Mouse (Mus musculus) cerebellum, postnatal 10 days (tissue): ENCODE measurements at regions not wholly inside any gene's neighbourhood (a gene's known extent, or its start where the extent isn't known, plus 50 kb on each side); places are given as distances from the start of the nearest gene placed in this dataset.

Experiments used
- DNase-seq, 2 experiments: peaks; one replicate each; pipeline ENCODE4 v3.0.0; 2021; ENCODE audit warnings: mixed read lengths in 2 of 2

DNA sequence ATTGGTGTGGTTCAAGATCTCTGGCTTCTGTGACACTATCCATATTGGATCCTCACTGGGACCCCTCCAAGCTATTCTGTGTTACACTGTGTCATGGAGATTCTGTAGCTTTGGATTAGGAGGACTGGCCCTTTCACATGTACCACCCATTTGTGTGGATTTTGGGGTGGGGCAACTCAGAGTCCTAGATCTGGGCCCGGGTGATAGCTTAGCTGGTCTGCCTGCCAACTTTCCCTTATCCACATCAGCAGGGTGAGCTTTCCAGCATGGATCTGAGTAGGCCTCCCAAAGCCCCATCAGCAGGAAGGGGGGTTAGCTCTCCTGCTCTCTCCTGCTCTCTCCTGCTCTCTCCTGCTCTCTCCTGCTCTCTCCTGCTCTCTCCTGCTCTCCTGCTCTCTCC, 152.3 kb downstream of the Spata18 start:
- DNase-seq, result no peak

DNA sequence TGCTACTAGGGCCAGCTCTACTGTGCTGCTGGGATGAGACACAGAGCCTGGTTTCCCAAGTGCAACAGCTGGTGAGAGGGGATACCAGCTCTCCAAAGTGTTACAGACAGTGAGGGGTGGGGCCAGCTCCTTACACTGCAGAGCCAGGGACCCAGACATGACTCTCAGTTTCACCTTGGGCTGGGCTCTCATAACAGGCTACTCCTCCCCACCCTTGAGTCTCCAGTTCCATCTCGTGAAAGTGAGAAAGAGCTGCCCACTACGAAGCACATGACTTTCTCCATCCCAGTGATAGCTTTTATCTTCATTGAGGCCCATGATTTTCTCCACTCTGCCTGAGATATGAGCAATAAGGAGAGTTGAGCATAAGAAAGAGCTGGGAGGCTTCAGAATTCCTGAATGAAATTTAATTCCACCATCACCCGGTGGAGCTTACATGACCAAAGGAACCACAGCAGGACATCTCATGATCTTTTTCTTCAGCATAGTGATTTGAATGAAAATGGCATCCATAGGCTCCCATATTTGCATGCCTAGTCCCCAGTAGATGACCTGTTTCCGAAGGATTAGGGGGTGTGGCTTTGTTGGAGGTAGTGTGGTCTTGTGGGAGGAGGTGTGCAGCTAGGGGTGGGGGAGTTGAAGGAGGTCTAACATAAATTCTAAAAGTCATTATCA, 153.5 kb downstream of the Spata18 start:
- DNase-seq, result no peak

GRCm38 (mm10) chr5:73810660-73811059, 159.5 kb downstream of the Spata18 start:
- no peak for DNase-seq

GRCm38 (mm10) chr5:73811094-73811521, 159.9 kb downstream of the Spata18 start:
- no peak for DNase-seq

DNA sequence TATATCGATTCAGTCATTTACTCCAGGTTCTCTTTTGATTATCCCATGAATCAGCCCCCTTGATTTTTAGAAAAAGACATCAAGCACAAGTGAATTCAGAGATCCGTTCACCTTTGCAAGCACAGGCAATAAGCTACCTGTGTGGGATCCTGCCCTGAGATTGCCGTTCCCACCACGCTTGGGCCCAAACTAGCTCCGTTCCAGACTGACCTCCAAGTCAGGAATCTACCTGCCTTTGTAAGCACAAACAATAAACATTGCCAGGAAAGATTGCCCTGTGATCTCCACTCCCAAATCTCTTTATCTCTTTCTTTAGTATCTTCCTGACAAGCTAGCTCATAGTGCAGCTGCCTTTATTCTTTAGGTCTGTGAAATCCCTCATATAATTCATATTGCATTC, 164.6 kb downstream of the Spata18 start:
- DNase-seq, result no peak

- DNase-seq, result no peak
Observed at GRCm38 (mm10) chr5:73817180-73817579, 166.0 kb downstream of the Spata18 start.

DNA sequence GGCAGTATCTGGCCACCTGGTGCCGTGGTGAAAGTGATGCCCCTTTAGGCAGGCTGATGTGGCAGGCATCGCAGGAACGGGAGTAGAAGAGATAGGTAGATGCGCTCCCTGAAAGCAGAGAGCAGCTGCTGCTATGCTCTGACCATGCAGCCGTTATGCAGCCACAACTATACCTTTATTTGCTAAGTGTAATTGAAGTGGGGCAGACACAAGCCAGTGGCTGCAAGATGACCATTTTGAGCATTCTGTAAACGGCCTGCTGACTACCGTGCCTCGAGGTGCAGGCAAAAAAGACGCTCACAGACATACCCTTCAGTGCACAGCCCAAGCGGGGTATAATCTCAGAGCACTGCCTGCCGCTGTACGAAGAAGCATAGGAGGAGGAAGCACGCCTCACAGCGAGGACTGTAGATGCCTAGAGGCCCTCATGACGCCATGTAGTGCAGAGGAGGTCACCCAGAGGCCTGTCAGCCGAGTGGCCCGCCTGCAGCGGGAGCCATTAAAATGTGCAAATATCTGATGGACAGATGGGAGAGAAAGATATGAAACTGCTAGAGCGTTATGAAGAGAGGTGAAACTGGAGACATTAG, 170.9 kb downstream of the Spata18 start:
- DNase-seq, result no peak

GRCm38 (mm10) chr5:73823421-73823820, 172.2 kb downstream of the Spata18 start:
- no peak for DNase-seq

DNA sequence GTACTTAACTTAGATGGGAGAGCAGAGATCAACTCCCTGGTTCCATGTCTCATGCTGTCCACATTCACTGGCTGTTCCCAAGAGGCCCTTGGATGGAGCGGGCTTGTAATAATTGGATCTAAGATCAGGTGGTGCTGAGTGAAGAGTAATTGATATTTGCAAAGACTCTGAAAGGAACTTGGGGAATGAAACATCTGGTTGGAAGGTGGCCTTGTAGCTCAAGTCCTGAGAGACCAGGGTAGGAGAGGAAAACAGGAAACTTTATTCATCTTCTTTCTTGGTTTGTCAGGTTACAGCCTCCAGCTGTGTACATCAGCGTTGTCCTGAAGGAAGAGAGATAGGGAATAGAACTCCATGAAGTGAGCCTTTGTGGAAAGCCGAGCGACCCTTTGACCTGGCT, 175.8 kb downstream of the Spata18 start:
- DNase-seq, result no peak

GRCm38 (mm10) chr5:73833721-73834120, 182.5 kb downstream of the Spata18 start:
- no peak for DNase-seq

- DNase-seq, result no peak
Observed at GRCm38 (mm10) chr5:73843776-73844175, 192.6 kb downstream of the Spata18 start.

DNA sequence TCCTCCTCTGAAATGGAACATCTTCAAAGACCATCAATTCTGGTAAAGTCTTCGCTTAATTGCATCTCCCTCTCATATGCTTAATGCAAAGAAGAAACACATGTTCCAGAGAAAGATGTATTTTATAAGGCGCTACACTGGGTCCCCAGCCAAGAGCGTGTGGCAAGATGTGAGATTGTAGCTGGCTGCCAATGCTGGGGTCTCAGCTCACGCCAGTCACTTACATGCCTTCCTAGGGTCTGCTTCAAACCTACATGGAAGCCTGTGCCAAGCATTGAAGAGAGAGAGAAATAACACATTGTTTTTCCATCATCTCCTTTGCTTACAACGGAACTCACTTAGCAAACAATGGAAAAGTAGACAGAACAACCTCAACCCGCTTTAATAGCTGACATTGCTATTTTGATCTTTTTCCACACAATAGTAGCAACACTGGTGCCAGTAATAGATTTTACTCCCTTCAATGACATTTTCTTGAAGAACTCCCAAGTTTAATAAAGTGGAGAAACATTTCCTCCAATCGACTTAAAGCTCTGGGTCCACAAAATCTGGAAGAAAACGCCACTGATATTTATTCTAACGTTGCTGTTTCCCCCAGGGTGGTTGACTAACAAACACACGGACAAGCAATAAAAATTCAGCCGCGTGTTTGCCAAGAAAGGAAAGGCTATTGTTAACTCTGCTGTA, 195.1 kb downstream of the Spata18 start:
- peak in 1 of 2 experiments; percentile 29 for DNase-seq

- DNase-seq, result no peak
Observed at GRCm38 (mm10) chr5:73846783-73847151, 195.6 kb downstream of the Spata18 start.

DNA sequence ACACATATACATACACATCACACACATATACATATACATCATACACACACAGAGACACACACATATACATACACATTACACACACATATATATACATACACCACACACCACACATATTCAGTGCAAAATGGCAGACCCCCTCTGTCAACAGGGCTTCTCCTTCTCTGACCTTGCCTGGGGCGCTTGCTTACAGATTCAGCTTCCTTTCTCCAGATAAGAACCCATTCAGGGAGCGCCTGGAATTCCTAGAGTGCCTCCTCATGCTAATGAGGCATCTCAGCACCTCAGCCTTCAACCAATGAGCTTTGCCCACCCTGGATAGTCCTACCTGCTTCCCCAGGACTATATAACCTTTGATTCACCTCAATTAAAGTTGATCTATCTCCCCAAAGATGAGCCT, 200.3 kb downstream of the Spata18 start:
- DNase-seq, result no peak

DNA sequence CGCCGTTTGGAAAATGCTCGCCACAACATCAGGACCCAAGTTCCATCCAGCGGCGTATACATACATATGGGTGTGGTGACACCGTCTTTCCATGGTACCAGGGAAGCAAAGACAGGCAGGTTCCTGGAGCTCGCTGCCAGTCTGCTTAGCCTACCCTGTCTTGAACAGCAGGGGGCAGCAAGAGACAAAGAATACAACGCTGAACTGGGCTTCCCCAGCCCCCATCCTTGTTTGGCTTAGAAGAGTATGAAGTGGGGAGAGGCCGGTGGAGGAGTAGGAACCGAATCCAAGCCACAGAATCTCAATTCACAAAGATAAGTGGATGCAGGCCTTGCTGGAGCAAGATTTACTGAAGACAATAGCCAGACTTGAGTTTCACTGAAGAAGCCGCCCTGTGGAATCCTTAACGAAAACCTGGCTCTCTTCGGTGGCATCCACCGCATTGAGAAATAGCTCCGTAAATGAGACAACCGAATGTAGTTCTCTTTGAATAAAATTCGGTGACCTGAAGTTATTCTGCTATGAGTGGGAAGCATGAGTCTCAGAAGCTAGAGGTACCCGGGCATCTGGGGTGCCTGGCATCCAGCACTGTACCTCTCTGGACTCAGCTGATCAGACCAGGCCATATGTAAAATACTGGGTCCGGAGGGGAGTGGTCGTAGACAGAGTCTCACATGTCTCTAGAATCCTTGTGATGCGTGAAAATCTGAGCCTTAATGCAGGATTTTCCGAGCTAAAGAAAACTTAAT, 203.0 kb downstream of the Spata18 start:
- peak; percentile 89 to 92 for DNase-seq

- DNase-seq, result peak; percentile 30 to 39
Observed at GRCm38 (mm10) chr5:73854774-73855371, 203.7 kb downstream of the Spata18 start.

GRCm38 (mm10) chr5:73859320-73859719, 208.1 kb downstream of the Spata18 start:
- DNase-seq, result no peak

GRCm38 (mm10) chr5:73864138-73864761, 204.0 kb downstream of the Usp46 start:
- DNase-seq, result peak; percentile 81 to 82

DNA sequence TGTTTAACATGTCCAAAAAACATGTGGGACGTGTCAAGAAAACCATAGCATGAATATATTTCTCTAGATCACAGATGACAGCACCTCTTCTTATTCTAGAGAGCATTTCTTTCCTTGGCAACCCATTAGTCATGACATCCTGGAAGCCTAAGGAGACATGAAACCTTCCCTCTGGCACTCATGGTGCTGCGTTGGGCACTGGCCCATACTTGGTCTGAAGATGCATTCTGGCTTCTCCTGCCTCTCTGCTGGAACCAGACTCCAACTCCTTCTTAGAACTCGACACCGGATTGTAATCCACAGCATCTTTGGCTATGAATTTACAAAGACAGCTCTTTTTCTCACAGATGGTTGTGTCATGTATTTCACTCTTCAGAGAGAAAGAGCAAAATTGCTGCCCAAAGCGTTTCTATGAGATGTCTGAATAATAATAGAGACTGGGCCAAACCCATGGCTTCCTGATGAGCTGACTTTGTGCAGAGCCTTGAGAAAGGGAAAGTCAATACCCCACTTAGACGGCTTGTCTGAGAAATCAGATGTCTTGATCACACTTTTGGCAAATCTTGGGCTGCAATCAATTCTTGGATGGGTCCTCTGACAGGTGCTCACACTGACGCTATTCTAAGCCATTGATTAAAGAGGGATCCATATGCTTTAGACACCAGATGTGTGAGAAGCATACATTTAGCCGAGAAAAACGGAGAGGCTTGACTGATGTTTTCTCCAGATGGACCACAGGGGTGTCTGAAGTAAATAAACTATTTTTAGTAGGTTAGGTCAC, 195.4 kb downstream of the Usp46 start:
- DNase-seq, result peak; percentile 39 to 53

DNA sequence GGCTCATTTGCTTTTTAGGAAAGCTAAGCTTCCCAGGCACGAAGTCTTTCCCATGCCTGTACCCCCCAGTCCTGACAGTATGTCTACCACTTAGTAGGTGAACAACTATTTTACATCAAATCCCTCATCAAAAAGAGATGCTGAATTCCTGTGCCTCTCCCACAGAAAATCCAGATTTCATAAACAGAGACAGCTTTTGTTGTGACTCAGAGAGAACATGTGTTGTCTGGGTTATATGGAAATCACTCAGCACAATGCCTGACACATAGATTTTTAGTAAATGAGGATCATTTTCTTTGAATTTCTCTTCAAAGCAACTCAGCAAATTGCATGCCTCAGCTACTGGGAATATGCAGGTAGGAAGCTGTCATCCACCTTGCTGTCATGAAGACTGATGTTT, 193.5 kb downstream of the Usp46 start:
- DNase-seq, result no peak

DNA sequence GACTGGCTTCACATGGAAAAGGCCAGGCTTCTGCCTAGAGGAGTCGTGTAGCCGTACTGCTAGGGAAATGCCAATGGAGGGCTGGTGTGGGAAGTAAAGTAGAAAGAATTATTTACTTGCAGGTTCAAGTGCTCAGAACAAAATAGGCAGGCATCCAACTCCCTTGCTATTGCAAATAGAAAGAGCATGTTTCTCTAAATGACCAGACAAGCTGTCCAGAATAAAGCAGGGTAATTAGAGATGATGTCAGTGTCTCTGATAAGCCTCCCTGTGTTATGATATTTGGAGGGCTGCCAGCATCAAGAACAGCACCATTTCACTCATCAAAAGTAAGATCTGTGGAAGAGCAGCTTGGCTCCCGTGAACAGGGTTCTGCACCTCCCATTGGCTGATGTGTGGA, 192.4 kb downstream of the Usp46 start:
- DNase-seq, result no peak

DNA sequence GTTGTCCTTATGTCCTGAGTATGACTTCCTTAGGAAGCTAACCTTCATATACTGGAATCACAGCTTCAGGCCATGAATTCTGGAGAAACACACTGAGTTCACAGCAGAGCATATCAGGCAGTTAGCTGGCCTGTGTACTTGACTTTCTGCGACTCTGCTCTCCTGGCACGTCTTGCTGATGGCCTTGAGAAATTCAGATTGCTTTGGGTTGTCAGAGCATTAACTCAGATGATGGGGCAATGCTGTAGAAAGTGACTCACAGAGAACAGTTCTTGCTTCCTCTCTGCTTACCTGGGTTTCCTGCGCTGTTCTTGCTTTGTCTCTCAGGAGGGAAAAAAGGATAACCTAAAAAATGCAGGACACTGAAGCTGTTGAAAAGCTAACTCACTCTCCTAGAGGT, 187.3 kb downstream of the Usp46 start:
- no peak for DNase-seq
